Mouse (Mus musculus) cortical plate, adult 2 months (tissue): ENCODE measurements around the gene Mxi1. TPM values are rescaled to one million over a fixed set of nuclear protein-coding genes. Genes with fewer than 3 reads are reported as not detected.

Experiments used
- H3K27ac ChIP-seq: fragments of 200-500 bp; 2 replicates; pipeline ENCODE4 v1.5.1; 2012; ENCODE audit warnings: low read length, control low read depth, inconsistent platforms; ENCODE audit not compliant: insufficient read depth
- H3K4me1 ChIP-seq: fragments of 200-500 bp; 2 replicates; pipeline ENCODE4 v1.6.1; 2011; ENCODE audit warnings: low read length; ENCODE audit not compliant: control insufficient read depth, insufficient read depth
- H3K4me3 ChIP-seq: fragments of 200-500 bp; 2 replicates; pipeline ENCODE4 v1.5.1; 2011; ENCODE audit warnings: mild to moderate bottlenecking, low read length, control low read depth; ENCODE audit not compliant: insufficient read depth
- CTCF ChIP-seq: fragments of 200-500 bp; IDR thresholded peaks from 2 replicates; pipeline ENCODE4 v1.5.1; 2011; ENCODE audit warnings: mild to moderate bottlenecking, control low read depth, low read length; ENCODE audit not compliant: insufficient read depth; ENCODE audit errors: extremely low read depth
- POLR2A ChIP-seq: fragments of 200-500 bp; IDR thresholded peaks from 2 replicates; pipeline ENCODE4 v1.6.1; 2011; ENCODE audit warnings: mild to moderate bottlenecking, low read length, control low read depth; ENCODE audit not compliant: insufficient read depth; ENCODE audit errors: extremely low read depth
- polyA plus RNA-seq: library from polyadenylated mRNA; depleted of rRNA; stranded (reverse); fragments of >200 nt; gene quantifications from 2 replicates; pipeline ENCODE4 v1.2.3, GENCODE M21; 2012

The Mxi1 gene
- polyA plus RNA-seq, 1 experiment, result 81.0 TPM

DNA sequence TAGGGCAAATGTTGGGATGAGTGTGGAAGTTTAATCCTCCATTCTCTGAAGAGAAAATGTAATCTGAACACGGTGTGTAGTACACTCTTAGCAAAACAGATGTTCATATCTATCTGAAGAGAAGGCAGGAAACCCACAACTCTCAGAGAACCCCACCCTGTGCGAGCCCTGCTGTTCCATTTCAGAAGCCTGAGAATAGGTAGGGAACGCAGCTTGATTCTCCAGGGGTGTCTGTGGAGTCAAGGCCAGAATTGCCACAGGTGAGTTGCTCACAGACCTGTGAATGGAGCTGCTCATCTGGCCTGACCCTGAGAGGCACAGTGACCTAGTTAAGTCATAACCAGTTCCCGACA is 10.5 kb upstream of the Mxi1 start:
- Histone ChIP-seq H3K4me1 (no peaks in the 10 kb centered on the region), H3K4me3 (no peak overlapping the region), H3K27ac (no peak overlapping the region)
- TF ChIP-seq POLR2A (no peak), CTCF (no peak)

GRCm38 (mm10) chr19:53303382-53303781 is 6.9 kb upstream of the Mxi1 start:
- Histone ChIP-seq H3K4me3 (no peak overlapping the region), H3K4me1 (no peaks in the 10 kb centered on the region), H3K27ac (no peak overlapping the region)
- TF ChIP-seq POLR2A, result no peak

GRCm38 (mm10) chr19:53305621-53306020 is 4.7 kb upstream of the Mxi1 start:
- no peak for TF ChIP-seq POLR2A
- TF ChIP-seq CTCF, result no peak
- H3K4me3 ChIP-seq, result no peak overlapping the region
- no peaks in the 10 kb centered on the region for H3K4me1 ChIP-seq
- H3K27ac ChIP-seq, result no peak overlapping the region

- no peak for TF ChIP-seq CTCF
- no peak for TF ChIP-seq POLR2A
- H3K4me1 ChIP-seq, result no peaks in the 10 kb centered on the region
- no peak overlapping the region for H3K27ac ChIP-seq
- H3K4me3 ChIP-seq, result no peak overlapping the region
Measured at GRCm38 (mm10) chr19:53306706-53307105, 3.6 kb upstream of the Mxi1 start.

DNA sequence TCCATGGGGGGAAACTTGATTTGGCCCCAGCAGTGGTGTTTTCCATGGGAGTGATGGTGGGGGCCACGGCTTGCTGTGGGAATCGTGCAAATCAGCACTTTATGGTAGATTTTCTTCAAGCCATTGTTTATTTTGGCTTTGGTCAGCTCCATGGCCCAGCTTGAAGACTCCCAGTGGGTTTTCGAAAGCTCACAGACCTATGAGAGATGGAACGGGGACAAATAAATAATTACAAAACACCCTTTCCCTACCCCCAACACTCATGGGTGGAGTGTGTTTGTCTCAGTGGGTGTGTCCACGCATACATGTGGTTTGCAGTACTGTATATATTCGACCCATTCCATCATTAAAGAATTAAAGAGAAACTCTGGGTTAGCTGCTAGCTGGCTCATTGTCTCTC is 3.1 kb upstream of the Mxi1 start:
- no peak for TF ChIP-seq POLR2A
- TF ChIP-seq CTCF, result no peak
- no peak overlapping the region for H3K27ac ChIP-seq
- H3K4me1 ChIP-seq, result no peaks in the 10 kb centered on the region

DNA sequence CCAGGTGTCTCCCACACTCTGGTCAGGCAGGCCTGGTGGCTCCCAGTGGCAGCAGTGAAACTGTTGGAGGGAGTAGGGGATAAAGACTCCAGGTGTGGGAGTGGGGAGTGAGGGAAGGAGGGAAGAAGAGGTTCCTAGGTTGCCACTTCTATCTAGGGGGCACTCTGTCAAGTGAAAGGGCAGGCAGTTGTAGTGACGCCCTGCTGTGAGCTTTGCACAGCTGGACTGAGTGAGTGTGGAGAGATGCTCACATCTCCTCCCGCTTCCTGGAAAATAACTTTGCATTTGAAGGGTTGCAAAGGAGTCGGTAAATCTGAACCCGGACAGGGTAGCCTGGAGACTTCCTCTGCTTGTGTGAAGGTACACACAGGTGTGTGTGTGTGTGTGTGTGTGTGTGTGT is 687 bp upstream of the Mxi1 start:
- Histone ChIP-seq H3K4me1 (no peaks in the 10 kb centered on the region), H3K27ac (no peak overlapping the region), H3K4me3 (no peak overlapping the region; the same call in 1 of the 2 replicates)
- no peak for TF ChIP-seq CTCF
- TF ChIP-seq POLR2A, result no peak

More for the DNA sequence above, 3.1 kb upstream of the Mxi1 start:
- no peak overlapping the region for H3K4me3 ChIP-seq

GRCm38 (mm10) chr19:53310771-53311523 is 629 bp downstream of the Mxi1 start:
- peaks cover 3% of the 10 kb centered on the region for H3K4me1 ChIP-seq
- H3K4me3 ChIP-seq, result peak overlapping the region; percentile 98
- TF ChIP-seq POLR2A (no peak), CTCF (no peak)
- peak overlapping the region; percentile 96 for H3K27ac ChIP-seq

DNA sequence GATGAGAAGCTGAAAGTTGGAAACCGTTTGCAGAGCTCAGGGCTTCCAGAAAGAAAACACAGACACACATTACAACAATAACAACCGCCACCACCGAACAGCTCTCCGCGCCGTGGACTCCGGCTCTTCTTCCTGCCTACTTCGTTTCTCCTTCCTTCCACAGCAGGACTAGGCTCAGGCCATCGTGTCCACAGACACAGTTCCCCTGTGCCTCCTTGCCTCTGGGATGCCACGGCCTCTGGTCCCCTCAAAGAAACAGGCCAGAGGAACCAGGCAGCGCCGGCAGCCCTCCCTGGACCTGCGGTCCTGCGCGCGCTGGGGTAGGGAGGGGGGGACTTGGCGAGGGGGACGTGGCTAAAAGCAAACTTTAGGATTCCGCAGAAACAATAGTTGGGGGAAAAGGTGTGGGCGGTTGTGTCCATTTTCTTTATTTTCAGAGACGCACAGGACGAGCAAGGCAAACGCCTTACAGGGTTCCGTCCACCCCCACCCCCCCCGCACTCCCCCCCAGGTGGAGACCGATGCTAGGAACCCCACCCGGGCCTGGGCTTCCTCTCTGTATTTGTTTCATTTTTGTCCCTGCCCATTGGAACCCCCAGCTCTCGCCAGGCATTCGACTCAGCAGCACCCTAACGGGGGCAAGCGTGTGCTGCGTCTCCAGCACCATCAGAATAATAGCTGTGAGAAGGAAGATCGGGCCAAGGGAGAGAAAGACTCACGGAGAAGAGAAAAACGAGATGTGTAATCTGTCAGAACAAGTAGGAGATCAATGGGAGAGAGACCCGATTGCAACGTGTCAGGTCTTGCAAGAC is 1.4 kb downstream of the Mxi1 start:
- TF ChIP-seq POLR2A, result no peak
- TF ChIP-seq CTCF, result no peak
- peak overlapping the region; percentile 98 for H3K4me3 ChIP-seq
- H3K4me1 ChIP-seq, result peaks cover 3% of the 10 kb centered on the region
- H3K27ac ChIP-seq, result peak overlapping the region; percentile 96

- TF ChIP-seq CTCF, result no peak
- peak; percentile 54; the same call in 1 of the 2 replicates for TF ChIP-seq POLR2A
- Histone ChIP-seq H3K27ac (peak overlapping the region; percentile 88), H3K4me3 (peak overlapping the region; percentile 98), H3K4me1 (peaks cover 3% of the 10 kb centered on the region)
Measured at GRCm38 (mm10) chr19:53312336-53312871, 2.1 kb downstream of the Mxi1 start.
